Mouse (Mus musculus): ENCODE results near the gene Wdr25. TPM values are rescaled to one million over a fixed set of nuclear protein-coding genes. Genes with fewer than 3 reads are reported as not detected.

The Wdr25 gene
- polyA plus RNA-seq, 1 experiment from 2014 or later, result 10.4 TPM

- Histone ChIP-seq H3K36me3 (no peaks in the 10 kb centered on the region), H3K4me1 (replicated peaks) (peaks cover 43% of the 10 kb centered on the region), H3K9me3 (no peaks in the 10 kb centered on the region), H3K4me3 (no peak overlapping the region), H3K27ac (0 out of 2 replicates have a peak overlapping the region, but pooled peaks have one; percentile 67), H3K27me3 (ENCODE audit: insufficient read depth, poor library complexity, severe bottlenecking) (no peaks in the 10 kb centered on the region)
- 57% methylated on average over 9 of the region's 11 CpGs for WGBS
- no peak for DNase-seq (ENCODE audit: low spot score)
Measured at GRCm38 (mm10) chr12:108926606-108927111, 33.2 kb downstream of the Wdr25 start.

DNA sequence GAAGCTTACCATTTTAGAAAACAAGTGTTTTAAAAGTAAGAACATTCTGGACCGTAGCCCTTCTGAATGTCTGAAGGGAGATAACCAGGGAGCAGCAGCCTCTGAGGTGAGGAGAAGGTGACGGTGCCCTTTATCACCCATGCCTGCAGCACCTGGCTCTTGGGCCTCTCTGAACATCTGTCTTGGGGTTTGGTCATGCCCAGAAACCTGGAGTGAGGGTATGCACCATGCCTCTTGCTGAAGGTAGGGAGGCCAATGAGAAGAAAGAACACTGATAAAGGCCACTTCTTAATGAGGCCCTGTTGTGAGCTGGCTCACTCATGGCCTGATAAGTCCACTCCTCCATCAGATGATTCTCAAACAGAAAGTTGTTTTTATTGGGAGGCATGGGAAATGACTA is 34.8 kb downstream of the Wdr25 start:
- Histone ChIP-seq H3K27ac (peak overlapping the region; percentile 40; the same call in 1 of the 2 replicates), H3K27me3 (ENCODE audit: insufficient read depth, poor library complexity, severe bottlenecking) (no peaks in the 10 kb centered on the region), H3K4me3 (no peak overlapping the region), H3K4me1 (replicated peaks) (peaks cover 56% of the 10 kb centered on the region), H3K36me3 (no peaks in the 10 kb centered on the region), H3K9me3 (no peaks in the 10 kb centered on the region)
- WGBS, result 91% methylated on average over 2 of the region's 2 CpGs
- no peak for DNase-seq (ENCODE audit: low spot score)

- H3K27me3 ChIP-seq (ENCODE audit: insufficient read depth, poor library complexity, severe bottlenecking), result no peaks in the 10 kb centered on the region
- peak overlapping the region; percentile 40; the same call in 1 of the 2 replicates for H3K27ac ChIP-seq
- H3K9me3 ChIP-seq, result no peaks in the 10 kb centered on the region
- no peak overlapping the region for H3K4me3 ChIP-seq
- H3K36me3 ChIP-seq, result no peaks in the 10 kb centered on the region
- H3K4me1 ChIP-seq (replicated peaks), result peaks cover 65% of the 10 kb centered on the region
- no peak for DNase-seq (ENCODE audit: low spot score)
- 74% methylated on average over 3 of the region's 3 CpGs for WGBS
Measured at GRCm38 (mm10) chr12:108929475-108929874, 36.0 kb downstream of the Wdr25 start.

DNA sequence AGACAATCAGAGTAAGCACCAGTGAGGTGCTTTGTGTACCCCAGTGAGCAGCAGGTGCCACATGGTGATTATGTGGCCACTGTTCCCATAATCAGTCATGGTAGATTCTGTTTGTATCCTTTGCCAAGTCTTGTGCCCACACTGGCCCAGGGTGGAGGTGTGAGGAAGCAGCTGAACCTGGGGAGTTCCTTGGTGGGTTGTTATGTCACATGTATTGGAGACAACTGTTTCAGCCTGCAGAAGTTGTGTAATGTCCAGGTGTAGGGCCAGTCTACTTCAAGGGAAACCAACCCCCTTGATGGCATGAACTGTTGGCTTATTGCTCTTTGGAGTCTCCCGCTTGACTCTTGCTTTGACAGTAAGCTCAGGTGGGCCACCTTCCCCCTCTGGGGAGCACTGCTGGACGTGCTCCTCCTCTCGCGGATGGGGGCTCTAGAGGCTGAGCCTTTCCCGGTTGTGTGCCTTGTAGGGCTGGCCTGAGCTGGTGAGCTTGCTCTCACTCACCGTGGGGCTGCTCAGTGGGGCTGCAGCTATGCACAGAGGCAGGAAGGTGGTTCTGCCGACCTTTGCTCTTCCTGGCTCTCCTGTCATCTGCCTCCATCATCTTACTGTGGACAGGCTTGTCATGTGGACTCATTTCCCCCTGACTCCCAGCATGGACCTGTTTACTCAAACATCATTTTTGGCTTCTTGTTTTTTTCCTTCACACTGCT is 38.1 kb downstream of the Wdr25 start:
- H3K9me3 ChIP-seq, result no peaks in the 10 kb centered on the region
- H3K4me3 ChIP-seq, result no peak overlapping the region
- no peaks in the 10 kb centered on the region for H3K27me3 ChIP-seq (ENCODE audit: insufficient read depth, poor library complexity, severe bottlenecking)
- H3K4me1 ChIP-seq (replicated peaks), result peaks cover 63% of the 10 kb centered on the region
- no peaks in the 10 kb centered on the region for H3K36me3 ChIP-seq
- 49% methylated on average over 7 of the region's 7 CpGs for WGBS
- no peak for DNase-seq (ENCODE audit: low spot score)
- H3K27ac ChIP-seq, result peak overlapping the region; percentile 64

- Histone ChIP-seq H3K9me3 (no peaks in the 10 kb centered on the region), H3K4me1 (replicated peaks) (peaks cover 63% of the 10 kb centered on the region), H3K36me3 (no peaks in the 10 kb centered on the region), H3K27me3 (ENCODE audit: insufficient read depth, poor library complexity, severe bottlenecking) (no peaks in the 10 kb centered on the region), H3K27ac (peak overlapping the region; percentile 64; the same call in 1 of the 2 replicates), H3K4me3 (no peak overlapping the region)
- DNase-seq (ENCODE audit: low spot score), result no peak
- 12% methylated on average over 3 of the region's 3 CpGs for whole genome bisulfite sequencing
Measured at GRCm38 (mm10) chr12:108932113-108932512, 38.7 kb downstream of the Wdr25 start.

GRCm38 (mm10) chr12:108934231-108934630 is 40.8 kb downstream of the Wdr25 start:
- no peak overlapping the region for H3K4me3 ChIP-seq
- no peaks in the 10 kb centered on the region for H3K36me3 ChIP-seq
- H3K4me1 ChIP-seq (replicated peaks), result peaks cover 46% of the 10 kb centered on the region
- no peak for DNase-seq (ENCODE audit: low spot score)
- WGBS, result 80% methylated on average over 6 of the region's 6 CpGs
- H3K27ac ChIP-seq, result no peak overlapping the region
- H3K27me3 ChIP-seq (ENCODE audit: insufficient read depth, poor library complexity, severe bottlenecking), result no peaks in the 10 kb centered on the region
- no peaks in the 10 kb centered on the region for H3K9me3 ChIP-seq

DNA sequence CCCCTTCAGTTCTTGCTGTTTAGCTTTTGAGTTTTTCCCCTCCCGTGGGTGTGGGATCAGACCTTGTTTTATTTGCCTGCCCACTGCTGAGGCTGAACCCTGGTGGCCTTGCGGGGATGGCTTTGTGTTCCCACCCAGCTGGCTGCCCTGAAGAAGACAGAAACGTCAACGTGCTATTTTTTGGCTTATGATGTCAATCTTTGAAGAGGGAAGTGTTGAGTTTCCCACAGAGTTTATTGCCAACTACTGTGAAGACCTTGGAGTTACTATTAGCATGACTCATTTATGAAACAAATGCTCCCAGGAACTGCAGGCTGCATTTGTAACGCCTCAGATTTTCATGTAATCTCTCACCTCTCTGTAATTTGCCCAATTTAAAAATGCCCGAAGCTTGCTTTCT is 43.4 kb downstream of the Wdr25 start:
- H3K4me3 ChIP-seq, result no peak overlapping the region
- no peak for DNase-seq (ENCODE audit: low spot score)
- WGBS, result 64% methylated on average over 6 of the region's 6 CpGs
- H3K36me3 ChIP-seq, result no peaks in the 10 kb centered on the region
- H3K27ac ChIP-seq, result no peak overlapping the region
- no peaks in the 10 kb centered on the region for H3K9me3 ChIP-seq
- no peaks in the 10 kb centered on the region for H3K27me3 ChIP-seq (ENCODE audit: insufficient read depth, poor library complexity, severe bottlenecking)
- peaks cover 30% of the 10 kb centered on the region for H3K4me1 ChIP-seq (replicated peaks)

DNA sequence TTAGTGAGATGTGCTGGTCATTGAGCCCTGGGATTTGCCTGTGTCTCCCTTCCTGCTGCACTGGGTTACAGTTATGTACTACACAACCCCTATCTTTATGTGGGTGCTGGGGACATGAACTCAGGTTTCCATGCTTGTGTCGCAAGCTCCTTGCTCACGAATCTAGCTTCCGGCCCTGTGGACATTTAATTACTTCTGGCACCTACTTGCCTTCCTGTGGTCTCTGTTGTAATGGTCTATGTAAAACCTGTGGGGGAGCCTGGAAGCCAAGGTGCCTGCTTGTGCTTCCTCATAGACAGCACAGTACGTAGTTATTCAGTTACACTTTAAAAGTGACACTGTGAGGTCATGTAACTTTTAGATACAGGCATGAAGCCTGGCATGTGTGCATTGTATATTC is 44.1 kb downstream of the Wdr25 start:
- H3K36me3 ChIP-seq, result no peaks in the 10 kb centered on the region
- H3K4me3 ChIP-seq, result no peak overlapping the region
- 97% methylated on average over 4 of the region's 4 CpGs for WGBS
- no peak for DNase-seq (ENCODE audit: low spot score)
- H3K27me3 ChIP-seq (ENCODE audit: insufficient read depth, poor library complexity, severe bottlenecking), result no peaks in the 10 kb centered on the region
- peaks cover 23% of the 10 kb centered on the region for H3K4me1 ChIP-seq (replicated peaks)
- H3K27ac ChIP-seq, result no peak overlapping the region
- no peaks in the 10 kb centered on the region for H3K9me3 ChIP-seq

- Histone ChIP-seq H3K9me3 (no peaks in the 10 kb centered on the region), H3K27ac (peak overlapping the region; percentile 72), H3K4me1 (replicated peaks) (peaks cover 15% of the 10 kb centered on the region), H3K36me3 (no peaks in the 10 kb centered on the region), H3K4me3 (no peak overlapping the region), H3K27me3 (ENCODE audit: insufficient read depth, poor library complexity, severe bottlenecking) (no peaks in the 10 kb centered on the region)
- DNase-seq (ENCODE audit: low spot score), result no peak
- 82% methylated on average over 5 of the region's 5 CpGs for WGBS
Measured at GRCm38 (mm10) chr12:108938844-108939243, 45.4 kb downstream of the Wdr25 start.

DNA sequence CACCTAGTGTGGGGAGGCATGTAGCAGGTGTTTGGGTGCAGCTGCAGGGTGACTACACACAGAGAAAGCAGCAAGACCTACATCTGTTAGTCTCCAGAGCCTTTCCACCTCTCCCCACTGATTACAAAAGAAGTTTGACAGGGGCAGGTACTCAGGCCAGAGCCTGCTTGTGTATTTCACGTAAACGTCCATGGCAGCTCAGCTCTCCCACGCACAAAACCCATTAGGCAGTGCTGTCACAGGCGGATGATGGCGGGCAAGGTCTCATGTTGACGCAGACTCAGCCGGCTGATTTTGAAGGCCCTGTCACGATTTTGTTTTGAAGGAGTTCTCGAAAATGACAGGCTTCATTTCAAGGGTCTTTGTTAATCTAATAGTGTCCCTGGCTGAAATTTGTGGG is 45.9 kb downstream of the Wdr25 start:
- no peaks in the 10 kb centered on the region for H3K36me3 ChIP-seq
- H3K27ac ChIP-seq, result peak overlapping the region; percentile 72
- no peaks in the 10 kb centered on the region for H3K9me3 ChIP-seq
- 81% methylated on average over 9 of the region's 9 CpGs for WGBS
- H3K4me3 ChIP-seq, result no peak overlapping the region
- H3K27me3 ChIP-seq (ENCODE audit: insufficient read depth, poor library complexity, severe bottlenecking), result no peaks in the 10 kb centered on the region
- peaks cover 11% of the 10 kb centered on the region for H3K4me1 ChIP-seq (replicated peaks)
- no peak for DNase-seq (ENCODE audit: low spot score)

DNA sequence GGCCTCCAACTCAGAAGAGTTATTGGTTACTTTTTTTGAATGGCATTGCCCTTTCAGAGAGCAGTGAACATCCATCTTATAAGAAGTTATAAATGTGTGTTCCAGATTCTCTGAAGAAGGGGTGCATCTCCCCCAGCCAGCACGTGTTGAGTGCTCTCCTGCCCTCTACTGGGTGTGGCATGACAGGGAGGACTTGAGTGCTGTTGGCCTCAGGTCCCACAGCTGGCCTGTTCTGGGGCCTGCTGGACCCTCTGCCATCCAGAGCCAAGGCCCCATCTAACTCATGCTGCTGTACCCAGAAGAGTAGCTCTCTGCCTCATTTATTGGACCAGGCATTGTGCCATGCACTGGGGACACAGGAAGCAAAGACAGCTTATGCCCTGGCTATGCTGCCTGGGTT is 46.8 kb downstream of the Wdr25 start:
- no peak for DNase-seq (ENCODE audit: low spot score)
- Histone ChIP-seq H3K4me3 (no peak overlapping the region), H3K36me3 (no peaks in the 10 kb centered on the region), H3K27ac (no peak overlapping the region), H3K27me3 (ENCODE audit: insufficient read depth, poor library complexity, severe bottlenecking) (no peaks in the 10 kb centered on the region), H3K9me3 (no peaks in the 10 kb centered on the region), H3K4me1 (replicated peaks) (peaks cover 9% of the 10 kb centered on the region)
- WGBS, result 61% methylated on average over 1 of the region's 1 CpGs

DNA sequence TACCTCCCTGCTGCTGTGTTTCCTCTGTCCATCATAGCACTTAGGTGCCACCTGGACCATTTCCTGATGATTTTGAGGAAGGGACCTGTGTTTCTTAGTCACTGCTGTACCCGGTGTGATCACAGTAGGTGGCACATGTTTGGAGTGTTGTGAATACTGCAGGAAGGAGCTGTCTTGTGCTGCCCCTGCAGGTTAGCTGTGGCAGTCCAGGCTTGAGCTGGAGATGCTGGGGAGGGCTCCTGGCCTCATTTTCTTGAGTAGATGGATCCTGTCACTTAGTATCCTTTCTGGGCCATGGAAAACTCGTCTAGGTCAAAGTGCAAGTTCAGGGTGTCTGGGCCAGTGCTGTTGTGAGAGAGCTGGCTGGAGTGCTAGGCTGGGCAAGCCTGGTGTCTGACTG is 47.9 kb downstream of the Wdr25 start:
- Histone ChIP-seq H3K27me3 (ENCODE audit: insufficient read depth, poor library complexity, severe bottlenecking) (no peaks in the 10 kb centered on the region), H3K4me3 (no peak overlapping the region), H3K27ac (no peak overlapping the region), H3K36me3 (no peaks in the 10 kb centered on the region), H3K4me1 (replicated peaks) (peaks cover 9% of the 10 kb centered on the region), H3K9me3 (no peaks in the 10 kb centered on the region)
- 65% methylated on average over 2 of the region's 2 CpGs for WGBS
- DNase-seq (ENCODE audit: low spot score), result no peak

DNA sequence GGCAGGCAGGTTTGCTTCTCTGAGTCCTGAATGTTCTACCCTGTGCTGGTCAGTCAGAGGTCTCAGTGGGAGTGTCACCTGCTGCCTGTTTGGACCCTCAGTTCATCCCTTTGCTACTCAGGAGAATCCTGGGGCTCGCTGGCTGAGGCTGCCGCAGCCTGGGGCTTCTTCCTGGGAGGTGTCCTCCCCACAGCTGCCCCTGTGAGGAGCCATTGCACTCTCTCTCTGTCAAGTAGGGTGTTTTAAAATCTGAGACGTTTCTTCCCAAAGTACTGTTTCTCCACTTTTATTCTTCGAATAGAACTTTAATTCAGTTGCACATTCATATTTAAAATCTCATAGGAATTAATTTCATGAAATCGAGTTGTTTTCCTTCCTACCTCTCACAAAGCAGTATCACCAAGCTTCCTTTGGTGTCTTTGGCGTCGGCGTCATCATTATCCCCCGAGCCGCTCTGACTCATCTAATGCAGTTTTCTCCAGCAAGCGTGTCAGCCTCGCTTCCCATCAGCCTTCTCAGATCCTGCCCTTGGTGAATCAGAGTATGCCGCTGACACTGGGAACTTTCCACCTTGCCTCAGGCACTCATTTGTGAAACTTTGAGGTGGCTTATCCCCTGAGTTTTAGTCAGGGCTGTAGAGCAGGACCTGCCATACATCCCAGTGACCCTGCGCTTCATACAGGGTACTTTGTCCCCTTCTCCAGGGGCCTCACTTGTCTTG is 48.9 kb downstream of the Wdr25 start:
- 86% methylated on average over 14 of the region's 14 CpGs for WGBS
- H3K36me3 ChIP-seq, result no peaks in the 10 kb centered on the region

More for the DNA sequence above, 48.9 kb downstream of the Wdr25 start:
- Histone ChIP-seq H3K4me1 (replicated peaks) (peaks cover 4% of the 10 kb centered on the region), H3K27me3 (ENCODE audit: insufficient read depth, poor library complexity, severe bottlenecking) (no peaks in the 10 kb centered on the region), H3K27ac (peak overlapping the region; percentile 40), H3K9me3 (no peaks in the 10 kb centered on the region), H3K4me3 (no peak overlapping the region)
- no peak for DNase-seq (ENCODE audit: low spot score)

All from hindbrain, embryonic 10.5 days (tissue).